Mouse (Mus musculus): ENCODE data around the gene Tdrd9. TPM values are rescaled to one million over a fixed set of nuclear protein-coding genes. Genes with fewer than 3 reads are reported as not detected.
"Not testable (repeated sequence)": the region's sequence is repeated elsewhere in the genome, so short reads cannot be mapped to it uniquely, and the experiment has no call there.

The Tdrd9 gene
- total and polyA plus RNA-seq, 2 experiments from 2014 or later: 0.39 to 1.5 TPM

DNA sequence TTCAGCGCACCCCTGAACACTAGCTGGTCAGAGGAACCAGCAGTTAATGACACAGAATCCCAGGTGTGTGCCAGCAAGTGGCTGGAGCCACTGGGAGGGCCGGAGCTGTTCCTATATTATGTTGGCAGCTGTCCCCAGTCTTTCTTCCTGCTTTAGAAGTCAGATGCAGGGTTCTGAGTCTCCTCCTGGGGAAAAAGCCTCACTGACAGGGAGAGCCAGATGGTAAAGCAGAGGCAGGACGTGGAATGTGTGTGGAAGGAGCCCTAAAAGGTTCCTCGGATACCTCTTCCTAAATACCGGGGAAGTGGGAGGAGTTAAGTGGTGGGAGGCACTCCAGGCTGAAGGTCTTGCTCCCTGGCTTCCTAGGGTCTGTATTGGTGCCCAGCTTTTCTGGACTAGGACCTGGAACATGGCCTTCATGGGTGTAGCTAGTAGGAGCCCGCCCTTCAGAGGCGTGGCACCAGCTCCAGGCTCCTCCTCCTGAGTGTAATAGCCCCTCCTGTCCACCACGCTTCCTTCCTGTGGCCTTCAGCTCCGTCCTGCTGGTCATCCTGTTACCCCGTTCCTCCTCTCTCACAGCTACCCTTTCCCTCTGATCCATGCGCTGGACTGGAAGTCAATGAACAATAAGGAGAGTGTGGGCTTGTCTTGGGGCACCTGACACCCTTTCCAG lies 38.2 kb upstream of the Tdrd9 start:
- no peak overlapping the region for H3K4me2 ChIP-seq (ENCODE audit: low read depth, low read length, poor library complexity, severe bottlenecking)
- DNase-seq (ENCODE audit: low spot score) (no peak), ATAC-seq (ENCODE audit: low FRiP score) (no peak)
- WGBS: 66% methylated on average over 11 of the region's 11 CpGs
- no peaks in the 10 kb centered on the region for H3K4me1 ChIP-seq (ENCODE audit: insufficient read depth, low read length)
- H3K4me3 ChIP-seq (ENCODE audit: low read depth, low read length): no peak overlapping the region
- H3K27me3 ChIP-seq (ENCODE audit: insufficient read depth, low read length): no peaks in the 10 kb centered on the region
- no peaks in the 10 kb centered on the region for H3K36me3 ChIP-seq (ENCODE audit: insufficient read depth, low read length)
- no peak overlapping the region for H3K9ac ChIP-seq (replicated peaks; ENCODE audit: low read length, poor library complexity, severe bottlenecking)
- no peak for TF ChIP-seq CTCF (IDR thresholded peaks at IDR 0.05)
- H3K27ac ChIP-seq (ENCODE audit: low read depth, low read length): no peak overlapping the region
- no peaks in the 10 kb centered on the region for H3K9me3 ChIP-seq (ENCODE audit: low read length)

- WGBS: 78% methylated on average over 2 of the region's 2 CpGs
- no peak overlapping the region for H3K4me3 ChIP-seq (ENCODE audit: low read depth, low read length)
- no peaks in the 10 kb centered on the region for H3K27me3 ChIP-seq (ENCODE audit: insufficient read depth, low read length)
- no peak overlapping the region for H3K4me2 ChIP-seq (ENCODE audit: low read depth, low read length, poor library complexity, severe bottlenecking)
- no peak overlapping the region for H3K9ac ChIP-seq (replicated peaks; ENCODE audit: low read length, poor library complexity, severe bottlenecking)
- H3K9me3 ChIP-seq (ENCODE audit: low read length): no peaks in the 10 kb centered on the region
- no peaks in the 10 kb centered on the region for H3K4me1 ChIP-seq (ENCODE audit: insufficient read depth, low read length)
- H3K36me3 ChIP-seq (ENCODE audit: insufficient read depth, low read length): no peaks in the 10 kb centered on the region
- DNase-seq (ENCODE audit: low spot score): no peak
- no peak for TF ChIP-seq CTCF (IDR thresholded peaks at IDR 0.05)
- no peak overlapping the region for H3K27ac ChIP-seq (ENCODE audit: low read depth, low read length)
- no peak for ATAC-seq (ENCODE audit: low FRiP score)
These were observed 37.4 kb upstream of the Tdrd9 start for GRCm38 (mm10) chr12:111933971-111934370.

DNA sequence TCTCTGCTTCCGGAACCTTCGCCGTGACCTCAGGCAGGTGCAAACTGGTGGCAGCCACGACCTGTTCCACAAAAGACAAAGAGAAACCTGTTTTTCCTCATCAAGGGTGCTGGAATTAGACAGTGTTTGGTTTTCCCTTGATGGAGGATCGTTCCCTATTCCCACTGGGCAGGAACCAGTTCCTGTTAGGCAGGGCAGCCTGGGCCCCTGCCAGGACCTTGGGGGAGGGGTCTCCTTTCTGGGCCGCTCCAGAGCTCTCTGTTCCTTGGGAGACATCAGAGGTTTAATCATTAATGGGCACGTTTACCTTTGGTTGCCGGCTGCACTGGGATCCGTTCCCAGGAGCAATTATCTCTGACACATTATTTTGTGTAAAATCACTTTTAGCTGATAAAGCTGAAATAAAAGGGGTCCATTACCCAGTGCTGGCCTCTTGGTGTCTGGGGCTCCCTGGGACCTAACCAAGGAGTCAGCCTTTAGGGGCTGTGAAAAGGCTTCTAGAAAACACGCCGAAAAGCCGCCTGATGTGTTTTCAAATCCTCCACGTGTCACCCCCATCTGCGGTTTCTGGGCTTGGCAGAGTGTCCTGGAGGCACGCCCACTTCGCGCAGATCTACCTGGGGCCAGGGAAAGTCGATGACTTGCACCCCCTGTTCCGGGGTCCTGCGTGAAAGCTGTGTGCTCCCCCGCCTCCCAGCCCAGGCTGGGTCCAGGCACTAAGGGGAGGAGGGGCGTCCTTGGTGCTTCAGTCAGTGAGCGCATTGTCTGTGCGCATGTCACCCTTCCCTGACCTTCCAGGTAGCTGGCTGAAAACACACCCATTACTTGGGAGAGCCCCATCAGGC lies 34.4 kb upstream of the Tdrd9 start:
- DNase-seq (ENCODE audit: low spot score) (no peak), ATAC-seq (ENCODE audit: low FRiP score) (no peak)
- H3K4me3 ChIP-seq (ENCODE audit: low read depth, low read length): no peak overlapping the region
- no peak overlapping the region for H3K4me2 ChIP-seq (ENCODE audit: low read depth, low read length, poor library complexity, severe bottlenecking)
- no peaks in the 10 kb centered on the region for H3K27me3 ChIP-seq (ENCODE audit: insufficient read depth, low read length)
- H3K4me1 ChIP-seq (ENCODE audit: insufficient read depth, low read length): no peaks in the 10 kb centered on the region
- WGBS: 49% methylated on average over 24 of the region's 24 CpGs
- no peaks in the 10 kb centered on the region for H3K36me3 ChIP-seq (ENCODE audit: insufficient read depth, low read length)
- H3K9me3 ChIP-seq (ENCODE audit: low read length): no peaks in the 10 kb centered on the region
- TF ChIP-seq CTCF (IDR thresholded peaks at IDR 0.05): no peak
- no peak overlapping the region for H3K9ac ChIP-seq (replicated peaks; ENCODE audit: low read length, poor library complexity, severe bottlenecking)
- no peak overlapping the region for H3K27ac ChIP-seq (ENCODE audit: low read depth, low read length)

DNA sequence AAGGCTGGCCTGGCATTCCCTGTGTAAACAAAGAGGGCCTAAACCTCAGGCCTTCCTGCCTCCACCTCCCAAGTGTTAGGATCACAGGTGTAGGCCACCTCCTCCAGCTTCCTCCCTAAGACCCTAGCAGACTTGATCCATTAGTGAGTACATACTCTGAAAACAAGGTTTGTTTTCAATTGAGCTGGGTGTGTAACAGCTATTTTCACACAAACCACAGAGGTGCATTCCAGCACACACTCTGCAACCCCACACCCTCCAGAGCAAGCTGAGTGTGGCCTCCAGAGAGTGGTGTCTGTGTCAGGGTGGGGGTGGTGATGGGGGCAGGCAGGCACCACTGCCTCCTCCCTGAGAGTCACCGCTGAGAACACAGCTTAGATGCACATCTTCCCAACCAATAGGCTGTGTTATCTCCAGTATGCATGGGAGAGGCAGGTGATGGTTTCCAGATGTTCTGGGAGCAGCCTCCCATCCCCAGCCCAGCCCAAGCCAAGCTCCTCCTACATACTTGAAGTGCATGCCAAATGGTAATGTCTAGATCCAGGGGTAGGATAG lies 32.7 kb upstream of the Tdrd9 start:
- 73% methylated on average over 1 of the region's 1 CpGs for WGBS
- TF ChIP-seq CTCF (IDR thresholded peaks at IDR 0.05): no peak
- H3K4me3 ChIP-seq (ENCODE audit: low read depth, low read length): no peak overlapping the region
- H3K36me3 ChIP-seq (ENCODE audit: insufficient read depth, low read length): no peaks in the 10 kb centered on the region
- H3K27me3 ChIP-seq (ENCODE audit: insufficient read depth, low read length): no peaks in the 10 kb centered on the region
- H3K9ac ChIP-seq (replicated peaks; ENCODE audit: low read length, poor library complexity, severe bottlenecking): no peak overlapping the region
- DNase-seq (ENCODE audit: low spot score): no peak
- no peak overlapping the region for H3K4me2 ChIP-seq (ENCODE audit: low read depth, low read length, poor library complexity, severe bottlenecking)
- no peak for ATAC-seq (ENCODE audit: low FRiP score)
- H3K9me3 ChIP-seq (ENCODE audit: low read length): no peaks in the 10 kb centered on the region
- no peak overlapping the region for H3K27ac ChIP-seq (ENCODE audit: low read depth, low read length)
- no peaks in the 10 kb centered on the region for H3K4me1 ChIP-seq (ENCODE audit: insufficient read depth, low read length)

DNA sequence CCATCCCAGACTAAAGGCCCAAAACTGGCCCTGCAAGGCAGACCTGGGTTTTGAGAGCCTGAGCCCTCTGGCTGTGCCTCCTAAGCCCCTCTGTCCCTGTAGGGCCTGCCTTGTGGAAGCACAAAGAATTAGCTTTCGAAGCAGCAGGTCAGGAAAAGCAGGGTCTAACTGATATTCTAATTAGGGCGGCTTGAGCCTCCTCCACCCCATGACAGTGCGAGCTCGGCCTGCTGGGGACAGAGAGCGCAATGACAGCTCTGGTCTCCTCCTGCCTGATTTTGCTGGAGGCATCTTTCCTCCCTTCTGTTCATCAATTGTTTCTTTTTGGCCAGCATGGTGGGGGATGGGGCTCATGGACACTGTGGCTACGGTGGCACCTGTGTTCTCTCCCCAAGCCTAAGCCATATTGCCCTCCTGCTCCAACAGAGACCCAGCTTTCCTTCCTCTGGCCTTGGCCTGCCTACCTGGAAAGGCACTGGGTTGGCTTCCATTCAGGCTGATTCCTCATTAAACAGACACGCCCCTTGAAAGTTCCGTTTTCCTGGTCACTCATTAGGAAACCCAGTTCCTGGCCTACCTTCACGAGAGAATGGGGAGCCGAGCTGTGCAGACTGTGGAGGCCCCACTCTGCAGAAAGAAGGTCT lies 27.8 kb upstream of the Tdrd9 start:
- DNase-seq (ENCODE audit: low spot score) (no peak), ATAC-seq (ENCODE audit: low FRiP score) (no peak)
- WGBS: 63% methylated on average over 10 of the region's 10 CpGs
- Histone ChIP-seq H3K27ac (ENCODE audit: low read depth, low read length) (no peak overlapping the region), H3K36me3 (ENCODE audit: insufficient read depth, low read length) (no peaks in the 10 kb centered on the region), H3K9ac (replicated peaks; ENCODE audit: low read length, poor library complexity, severe bottlenecking) (no peak overlapping the region), H3K27me3 (ENCODE audit: insufficient read depth, low read length) (no peaks in the 10 kb centered on the region), H3K4me3 (ENCODE audit: low read depth, low read length) (no peak overlapping the region), H3K4me1 (ENCODE audit: insufficient read depth, low read length) (no peaks in the 10 kb centered on the region), H3K4me2 (ENCODE audit: low read depth, low read length, poor library complexity, severe bottlenecking) (no peak overlapping the region), H3K9me3 (ENCODE audit: low read length) (no peaks in the 10 kb centered on the region)
- no peak for TF ChIP-seq CTCF (IDR thresholded peaks at IDR 0.05)

GRCm38 (mm10) chr12:111944065-111944987 lies 27.0 kb upstream of the Tdrd9 start:
- not testable (repeated sequence) for H3K4me3 ChIP-seq (ENCODE audit: low read depth, low read length); ATAC-seq (ENCODE audit: low FRiP score); H3K4me2 ChIP-seq (ENCODE audit: low read depth, low read length, poor library complexity, severe bottlenecking); H3K9me3 ChIP-seq (ENCODE audit: low read length); H3K27me3 ChIP-seq (ENCODE audit: insufficient read depth, low read length); H3K4me1 ChIP-seq (ENCODE audit: insufficient read depth, low read length); DNase-seq (ENCODE audit: low spot score); H3K36me3 ChIP-seq (ENCODE audit: insufficient read depth, low read length); H3K27ac ChIP-seq (ENCODE audit: low read depth, low read length); H3K9ac ChIP-seq (replicated peaks; ENCODE audit: low read length, poor library complexity, severe bottlenecking)
- 78% methylated on average over 15 of the region's 20 CpGs for WGBS
